Mouse (Mus musculus) CD4-positive helper T cell, adult 2 months (primary cell): ENCODE measurements around the gene Ndufs5.

Experiments used
- DNase-seq: peaks from one replicate; pipeline ENCODE4 v3.0.0-alpha.2; 2012; ENCODE audit warnings: low read depth, missing footprints, low spot score

The Ndufs5 gene

DNA sequence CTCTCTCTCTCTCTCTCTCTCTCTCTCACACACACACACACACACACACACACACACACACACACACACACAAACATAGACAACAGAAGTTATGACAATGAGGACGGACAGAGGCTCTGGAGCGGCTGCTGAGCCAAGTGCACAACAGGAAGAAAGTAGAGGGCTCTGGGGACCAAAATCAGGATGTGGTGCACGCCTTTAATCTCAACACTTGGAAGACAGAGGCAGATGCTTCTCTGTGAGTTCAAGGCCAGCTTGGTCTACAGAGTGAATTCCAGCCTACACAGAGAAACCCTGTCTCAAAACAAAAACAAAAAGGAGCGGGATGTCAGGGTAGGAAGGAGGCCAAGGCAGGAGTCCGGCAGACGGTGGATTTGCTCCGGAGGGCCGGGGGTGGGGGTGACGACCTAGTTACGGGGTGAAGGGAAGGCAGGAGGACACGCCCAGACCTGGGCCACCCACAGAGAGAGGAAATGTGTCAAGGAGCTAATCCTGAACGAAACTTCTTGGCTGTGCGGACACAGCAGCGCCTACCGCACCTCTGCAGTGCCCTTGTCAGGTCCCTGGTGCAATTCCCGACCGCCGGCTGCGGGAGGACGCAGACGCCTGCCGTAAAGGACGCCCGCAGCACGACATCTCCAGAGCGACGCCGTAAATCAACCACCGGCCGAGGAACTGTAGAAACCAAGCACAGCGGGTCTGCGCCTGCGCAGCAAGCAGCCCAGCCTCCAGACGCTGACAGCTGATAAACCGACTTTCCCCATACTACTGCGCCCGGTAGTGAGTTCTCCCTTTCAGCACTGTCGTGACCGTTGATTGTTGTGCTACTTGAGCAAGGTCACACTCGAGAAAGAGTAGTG lies at the start of gene Ndufs5:
Gene Ndufs5 (minus strand): TSS at position 629 of the 860 bp plus-strand sequence.
- peak; percentile 96 for DNase-seq

DNA sequence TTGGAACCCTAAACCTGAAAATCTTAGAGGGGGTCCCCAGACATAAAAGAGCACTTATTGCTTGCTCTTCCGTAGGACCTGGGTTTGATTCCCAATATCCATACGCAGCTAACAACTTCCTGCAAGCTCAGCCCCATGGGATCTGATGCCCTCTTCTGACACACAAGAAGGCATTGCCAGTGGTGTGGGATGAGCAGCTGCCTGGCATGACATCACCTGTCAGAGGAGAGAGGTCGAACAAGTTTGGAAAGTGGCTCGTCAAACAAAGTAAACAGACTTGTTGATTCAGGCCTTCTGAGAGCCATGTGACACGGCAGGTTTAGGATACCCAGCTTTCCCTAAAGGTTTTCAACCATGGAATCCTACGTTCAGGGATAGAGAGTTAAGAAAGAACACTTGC lies 47.1 kb upstream of the Ndufs5 start:
- no peak for DNase-seq

DNA sequence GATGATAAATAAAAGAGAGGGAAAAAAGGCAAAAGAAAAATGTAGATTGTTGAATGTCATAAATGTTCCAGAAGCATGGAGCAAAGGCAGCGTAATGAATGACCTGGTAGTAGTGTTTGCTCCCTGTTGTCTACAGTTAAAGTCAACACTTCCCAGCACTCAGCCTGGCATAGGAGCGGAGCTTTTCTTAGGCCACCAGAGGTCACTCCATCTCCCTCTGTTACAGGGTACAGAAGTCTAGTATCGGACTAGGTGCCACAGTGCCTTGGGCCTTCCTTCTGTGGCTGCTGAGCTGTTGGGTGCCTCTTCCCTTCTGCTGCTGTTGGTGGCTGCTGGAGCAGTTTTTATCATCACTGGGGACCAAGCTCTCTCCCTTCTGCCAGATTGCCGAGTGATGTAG lies 40.3 kb upstream of the Ndufs5 start:
- no peak for DNase-seq

DNA sequence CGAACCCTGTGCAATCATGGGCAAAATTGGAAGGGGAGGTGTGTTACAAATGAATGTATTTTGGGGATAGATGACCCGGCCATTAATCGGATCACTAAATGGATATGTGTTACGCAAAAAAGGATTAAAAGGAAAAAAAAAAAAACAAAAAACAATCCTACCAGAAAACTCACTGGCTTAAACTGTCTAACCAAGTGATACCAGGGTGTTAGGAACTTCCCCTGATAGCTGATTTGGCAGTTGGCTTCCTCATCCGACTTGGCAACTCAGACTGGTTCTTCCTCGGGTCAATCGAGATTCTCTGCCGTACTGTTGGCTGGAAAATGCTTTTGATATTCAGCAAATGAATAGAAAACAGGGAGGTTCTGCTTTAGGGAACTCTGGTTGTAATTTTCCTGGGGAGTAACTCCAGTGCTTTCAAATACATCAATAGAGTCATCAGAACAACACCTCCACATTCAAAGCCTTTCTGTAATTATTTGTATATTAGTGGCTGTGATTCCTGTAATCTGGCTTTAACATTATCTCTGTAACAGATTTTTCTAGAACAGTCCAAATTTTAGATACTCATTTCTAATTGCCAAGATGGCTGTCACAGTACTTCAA lies 32.8 kb upstream of the Ndufs5 start:
- no peak for DNase-seq

DNA sequence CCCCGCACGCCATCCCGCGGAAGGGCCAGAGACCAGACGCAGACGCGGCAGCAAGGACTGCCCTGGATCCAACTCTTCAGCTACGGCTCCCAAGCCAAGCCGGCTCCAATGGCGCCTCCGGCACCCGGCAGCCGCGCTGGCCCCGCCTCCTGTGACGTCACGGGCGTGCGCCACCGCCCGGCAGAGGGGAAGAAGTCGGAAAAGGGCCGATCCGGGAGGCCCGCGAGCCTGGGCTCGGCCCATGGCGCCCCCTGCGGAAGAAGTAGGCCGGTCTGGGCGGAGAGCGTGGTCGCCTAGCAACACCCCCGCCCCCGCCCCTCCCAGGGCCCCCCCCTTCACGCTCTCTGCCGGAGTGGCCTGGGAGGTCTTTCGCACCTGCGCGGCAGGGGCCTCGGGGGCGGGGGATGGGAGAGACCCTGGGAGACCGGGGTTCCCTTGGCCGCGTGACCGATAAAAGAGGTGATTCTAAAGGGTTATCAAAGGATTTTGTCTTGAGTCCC lies 32.2 kb upstream of the Ndufs5 start, which contains the start of gene Akirin1:
Gene Akirin1 (minus strand): TSS at position 194 of the 500 bp plus-strand sequence.
- peak; percentile 97 for DNase-seq

DNA sequence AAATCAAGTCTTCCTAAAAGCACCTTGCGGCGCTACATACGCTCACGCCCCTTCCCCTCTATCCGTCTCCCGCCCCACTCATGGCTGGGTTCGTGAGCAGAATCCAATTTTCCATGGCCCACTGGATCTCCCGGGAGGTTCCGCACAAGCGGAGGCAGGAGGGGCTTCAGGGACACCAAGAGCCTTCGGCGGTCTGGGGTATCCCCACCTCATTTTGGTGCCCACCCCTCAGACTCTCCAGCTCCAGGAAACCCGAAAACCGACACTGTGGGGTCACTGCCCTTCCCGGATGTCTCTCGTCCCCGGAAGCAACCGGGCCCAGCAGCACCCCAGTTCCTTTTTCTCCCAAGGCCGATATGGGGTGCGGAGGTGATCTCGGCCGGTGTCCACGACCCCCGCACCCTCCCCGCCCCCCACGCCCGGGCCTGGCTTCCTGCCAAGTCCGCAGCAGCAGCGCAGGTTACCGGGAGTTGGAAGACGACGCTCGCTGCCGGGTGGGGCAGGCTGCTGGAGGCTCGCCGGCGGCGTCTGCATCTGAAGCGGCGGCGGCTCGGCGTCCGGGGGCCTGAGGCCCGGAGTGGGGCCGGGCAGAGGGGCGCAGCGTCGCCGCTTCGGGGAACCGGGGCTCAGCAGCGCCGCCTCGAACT lies 31.6 kb upstream of the Ndufs5 start:
- no peak for DNase-seq

DNA sequence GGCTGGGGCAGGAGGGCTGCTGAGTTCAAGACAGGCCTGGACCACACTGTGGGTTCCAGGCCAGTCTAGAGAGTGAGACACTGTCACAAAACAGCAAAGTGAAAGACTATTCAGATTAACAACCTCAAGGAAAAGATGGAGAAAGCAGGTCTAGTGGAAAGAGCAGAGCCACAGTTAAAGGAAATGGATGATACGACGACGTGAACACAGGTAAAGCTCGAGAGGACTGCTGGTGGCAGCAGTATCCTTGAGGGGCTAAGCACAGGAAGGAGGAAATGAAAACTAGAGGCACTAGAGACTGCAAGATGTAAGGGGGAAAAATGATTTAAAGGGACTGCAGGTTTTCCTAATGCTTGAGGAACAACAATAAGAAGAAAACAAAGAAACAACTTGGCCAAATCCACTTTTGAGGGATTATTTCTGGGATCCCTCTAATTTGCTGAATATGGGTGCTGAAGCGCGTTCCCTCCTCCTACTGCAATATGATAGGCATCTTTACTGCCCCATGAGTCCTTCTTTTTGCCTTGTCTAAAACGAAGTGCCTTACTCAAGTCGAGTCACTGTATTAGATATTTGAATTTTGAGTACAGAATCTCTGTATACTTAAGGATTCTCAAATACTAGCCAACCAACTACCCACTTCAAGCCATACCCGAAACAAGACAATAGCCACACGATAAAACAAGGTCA lies 30.9 kb upstream of the Ndufs5 start:
- peak; percentile 26 for DNase-seq

DNA sequence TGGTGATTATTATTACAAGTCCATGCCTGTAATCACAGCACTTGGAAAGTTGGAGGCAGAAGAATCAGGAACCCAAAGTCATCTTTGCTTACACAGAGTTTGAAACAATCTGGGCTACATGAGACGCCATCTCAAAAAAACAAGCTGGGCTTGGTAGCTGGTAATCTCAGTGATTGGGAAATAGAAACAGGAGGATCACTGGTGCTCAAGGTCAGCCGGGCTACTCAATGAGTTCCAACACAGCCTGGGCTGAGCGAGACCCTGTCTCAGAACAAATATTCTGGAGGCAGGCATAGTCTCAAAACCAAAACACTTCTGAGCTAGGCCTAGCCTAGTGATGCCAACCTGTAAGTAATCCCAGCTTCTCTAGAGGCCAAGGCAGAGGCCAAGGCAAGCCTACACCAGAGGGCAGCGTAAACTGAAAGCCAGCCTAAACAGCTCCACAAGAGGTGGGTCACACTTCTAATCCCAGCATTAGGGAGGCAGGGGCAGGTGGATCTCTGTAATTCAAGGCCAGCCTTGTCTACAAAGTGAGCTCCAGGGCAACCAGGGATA lies 27.3 kb upstream of the Ndufs5 start:
- DNase-seq: no peak

DNA sequence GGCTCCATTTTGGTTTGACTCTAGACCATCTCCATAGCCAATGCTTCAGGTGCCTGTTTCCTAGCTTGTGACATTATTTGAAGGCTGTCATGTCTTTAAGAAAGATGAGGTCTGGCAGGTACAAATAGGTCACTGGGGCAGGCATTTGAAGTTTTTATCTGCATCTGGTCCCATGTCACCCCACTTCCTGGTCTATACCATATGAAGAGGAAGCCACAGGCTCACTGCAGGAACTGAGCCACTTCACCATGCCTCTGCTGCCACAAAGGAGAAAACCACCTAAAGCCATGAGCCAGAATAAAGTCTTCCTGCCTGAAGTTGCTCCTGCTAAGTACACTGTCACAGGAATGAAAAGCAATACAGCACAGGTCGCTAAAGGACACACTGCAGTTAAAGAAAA lies 24.9 kb upstream of the Ndufs5 start:
- DNase-seq: no peak

DNA sequence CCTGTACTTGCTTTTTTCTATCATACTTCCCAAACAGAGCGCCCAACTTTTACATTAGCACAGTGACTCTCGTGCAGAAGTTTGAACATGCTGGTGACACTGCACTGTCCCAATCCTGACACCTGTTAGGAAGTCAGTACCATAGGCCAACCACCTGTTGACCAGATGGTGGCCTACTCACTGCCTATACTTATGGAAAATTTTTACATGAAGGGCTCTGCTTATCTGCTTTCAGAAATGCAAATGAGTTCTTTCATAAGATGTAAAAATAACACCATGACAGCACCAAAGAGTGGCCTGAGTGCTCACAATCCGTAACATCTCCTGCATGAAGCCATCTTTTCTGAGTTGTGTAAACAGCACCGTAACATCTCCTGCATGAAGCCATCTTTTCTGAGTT lies 20.7 kb upstream of the Ndufs5 start:
- no peak for DNase-seq

DNA sequence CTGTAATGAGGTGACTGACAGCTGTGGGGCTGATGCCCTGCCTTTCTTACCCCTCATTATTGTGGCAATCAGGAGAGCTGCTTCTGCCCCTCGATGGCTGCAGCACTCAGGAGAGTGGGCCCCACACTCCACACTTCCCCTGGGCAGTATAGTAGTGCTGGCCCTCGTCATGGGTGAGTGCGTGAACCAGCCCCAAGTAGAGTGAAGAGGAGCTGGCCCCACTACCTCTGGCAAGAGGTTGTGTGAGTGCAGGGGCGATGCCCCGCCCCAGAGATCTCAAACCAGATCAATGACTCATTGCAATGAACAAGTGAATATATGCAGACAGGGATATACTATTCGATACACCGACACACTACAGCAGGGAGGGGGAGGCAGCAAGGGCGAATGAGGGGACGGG lies 15.5 kb upstream of the Ndufs5 start:
- no peak for DNase-seq

DNA sequence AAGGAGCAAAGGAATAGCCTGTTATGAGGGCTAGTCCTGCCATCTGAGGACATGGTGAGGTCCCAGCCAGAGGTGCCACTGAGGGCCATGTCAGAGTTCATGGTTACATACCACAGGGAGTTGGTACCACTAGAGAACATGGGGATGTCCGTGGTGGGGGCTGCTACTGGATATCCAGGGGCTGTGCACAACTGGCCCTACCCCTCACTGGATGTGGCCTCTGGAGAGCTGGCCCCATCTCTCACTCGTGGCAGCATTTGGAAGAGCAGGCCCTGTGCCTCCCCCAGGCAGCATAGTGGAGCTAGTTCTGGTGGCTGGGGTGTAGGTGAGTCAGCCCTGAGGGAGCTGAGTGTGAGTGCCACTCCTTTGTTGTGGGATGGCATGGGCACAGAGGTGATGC lies 14.9 kb upstream of the Ndufs5 start:
- DNase-seq: no peak

DNA sequence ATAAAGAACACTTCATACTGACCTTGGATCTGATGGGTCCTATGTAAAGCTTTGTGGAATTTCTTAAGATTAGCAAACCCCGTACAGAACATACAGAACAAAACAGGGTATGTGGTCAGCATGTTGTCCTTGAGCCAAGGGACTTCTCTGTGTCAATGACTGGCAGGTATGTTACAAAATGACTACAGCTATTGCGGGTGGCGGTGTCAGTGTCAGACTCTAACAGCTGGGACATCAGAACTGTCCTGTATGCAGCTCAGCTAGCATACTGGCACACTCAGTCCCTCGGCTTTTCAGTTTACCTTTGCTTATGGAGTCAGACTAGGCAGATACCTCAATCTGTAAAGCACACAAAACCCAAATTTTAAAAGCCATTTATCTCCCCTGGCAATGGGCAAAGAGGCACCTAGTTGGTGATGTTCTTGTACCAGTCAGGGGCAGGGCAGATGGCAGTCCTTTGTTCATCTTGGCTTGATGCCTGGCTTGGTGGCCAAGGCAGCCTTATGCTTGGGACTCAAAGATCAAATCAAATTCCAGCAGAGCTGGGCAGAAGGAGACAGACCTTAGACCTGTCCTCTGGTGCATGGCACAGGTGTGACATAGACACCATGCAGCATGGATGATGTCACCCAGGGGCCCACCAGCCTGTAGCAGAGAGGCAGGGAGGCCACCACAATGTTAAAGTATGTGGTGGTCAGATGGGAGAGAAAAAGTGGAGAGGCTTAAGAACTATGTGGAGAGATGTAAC lies 14.3 kb upstream of the Ndufs5 start:
- DNase-seq: no peak

DNA sequence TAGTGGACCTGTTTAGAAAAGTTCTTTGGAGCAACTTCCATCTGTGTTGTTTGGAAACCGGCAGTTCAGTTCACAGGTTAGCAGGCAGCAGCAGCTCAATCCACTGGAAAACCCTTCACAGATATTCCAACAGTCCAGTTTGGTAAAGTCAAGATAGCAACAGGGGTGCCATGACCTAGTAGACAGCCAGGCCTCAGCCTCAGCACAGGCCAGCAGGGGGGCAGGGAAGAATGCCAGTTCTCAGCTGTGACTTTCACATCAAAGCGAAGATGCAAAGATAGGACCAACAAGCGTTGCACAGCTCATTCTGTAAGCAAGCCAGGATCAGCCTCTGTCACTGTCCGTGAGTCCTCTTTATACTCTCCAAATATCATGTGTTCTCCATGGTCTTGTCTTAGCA lies 3.8 kb upstream of the Ndufs5 start:
- no peak for DNase-seq

DNA sequence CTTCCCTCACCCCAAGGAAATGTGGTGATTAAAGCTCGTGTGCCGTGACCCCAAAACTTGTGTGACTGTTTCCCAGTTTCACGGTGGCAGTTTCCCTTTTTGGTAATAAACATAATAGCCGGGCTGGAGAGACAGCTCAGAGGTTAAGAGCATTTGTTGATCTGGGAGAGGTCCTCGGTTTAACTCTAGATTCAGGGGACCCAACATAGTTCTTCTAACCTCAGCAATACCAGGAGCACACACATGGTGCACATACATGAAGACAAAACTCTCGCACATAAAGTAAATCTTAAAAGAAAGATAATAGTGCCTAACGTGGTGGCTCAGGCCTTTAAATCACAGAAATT lies 405 bp upstream of the Ndufs5 start:
- DNase-seq: no peak

DNA sequence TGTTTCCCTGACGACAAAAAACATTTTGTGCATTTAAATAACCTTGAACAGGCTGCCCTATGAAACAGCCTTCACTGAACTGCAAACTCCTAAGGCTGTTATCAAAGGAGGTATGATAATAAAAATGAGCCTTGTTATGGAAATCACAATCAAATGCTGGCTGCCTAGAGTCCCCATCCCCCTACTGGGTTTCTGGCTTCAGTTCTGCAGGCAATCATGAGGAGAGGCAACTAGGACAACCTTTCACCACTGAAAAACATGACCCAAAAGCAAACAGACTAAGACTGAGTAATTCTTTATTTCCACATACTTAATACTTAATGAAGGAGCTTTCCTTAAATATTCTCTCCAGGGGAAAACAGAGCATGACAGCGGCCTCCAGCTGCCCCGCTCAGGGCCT lies 5.6 kb downstream of the Ndufs5 start:
- DNase-seq: no peak

DNA sequence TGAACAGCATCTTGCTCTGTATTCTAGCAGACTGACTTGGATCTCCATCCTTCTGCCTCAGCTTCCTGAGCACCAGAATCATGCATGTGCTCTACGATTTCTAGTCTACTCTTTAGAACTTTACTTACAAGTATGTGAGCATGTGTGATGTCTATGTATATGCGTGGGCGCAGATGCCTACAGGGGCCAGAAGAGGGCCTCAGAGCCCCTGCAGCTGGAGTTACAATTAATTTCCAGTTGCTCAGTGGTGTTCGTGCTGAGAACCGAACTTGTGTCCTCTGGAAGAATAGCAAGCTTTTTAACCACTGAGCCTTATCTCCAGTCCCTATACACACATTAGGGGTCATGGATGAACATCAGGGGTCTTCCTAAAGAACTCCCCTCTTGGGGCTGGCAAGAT lies 10.7 kb downstream of the Ndufs5 start:
- no peak for DNase-seq

DNA sequence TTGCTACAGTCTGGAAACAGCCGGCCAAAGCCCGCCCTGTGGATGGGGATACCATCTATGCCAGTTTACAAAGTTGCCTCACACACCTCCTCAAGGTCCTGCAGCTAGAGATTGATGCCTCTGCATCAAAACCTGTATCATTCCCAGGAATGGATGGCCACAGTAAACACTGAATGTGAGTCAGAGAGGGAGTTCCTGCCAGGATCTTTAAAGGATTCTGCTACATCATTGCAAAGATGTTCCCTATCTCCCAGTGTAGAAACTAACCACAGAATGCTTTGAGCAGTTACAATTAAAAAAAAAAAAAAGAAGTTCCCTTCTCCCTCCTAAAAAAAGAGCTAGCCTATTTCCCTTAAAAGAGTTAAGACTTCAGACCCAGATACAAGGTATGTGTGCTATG lies 12.7 kb downstream of the Ndufs5 start:
- DNase-seq: no peak

DNA sequence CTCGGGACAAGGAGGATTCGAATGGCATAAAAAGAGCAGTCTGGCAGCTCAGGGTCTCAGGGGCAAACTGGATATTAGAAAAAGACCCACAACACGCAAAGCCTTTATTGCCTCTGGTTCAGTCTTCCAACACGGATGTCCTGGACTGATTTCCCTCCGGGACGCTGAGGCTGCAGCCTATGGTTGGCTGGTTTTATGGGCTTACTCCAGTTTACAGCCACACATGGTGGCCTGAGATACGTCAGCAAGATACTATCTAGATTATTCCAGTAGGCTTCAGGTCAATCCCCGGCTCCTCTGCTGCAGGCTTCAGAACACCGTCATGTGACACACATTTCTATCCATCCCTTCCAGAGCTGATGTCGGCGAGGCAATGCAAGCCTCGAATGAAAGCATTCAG lies 24.6 kb downstream of the Ndufs5 start:
- no peak for DNase-seq

DNA sequence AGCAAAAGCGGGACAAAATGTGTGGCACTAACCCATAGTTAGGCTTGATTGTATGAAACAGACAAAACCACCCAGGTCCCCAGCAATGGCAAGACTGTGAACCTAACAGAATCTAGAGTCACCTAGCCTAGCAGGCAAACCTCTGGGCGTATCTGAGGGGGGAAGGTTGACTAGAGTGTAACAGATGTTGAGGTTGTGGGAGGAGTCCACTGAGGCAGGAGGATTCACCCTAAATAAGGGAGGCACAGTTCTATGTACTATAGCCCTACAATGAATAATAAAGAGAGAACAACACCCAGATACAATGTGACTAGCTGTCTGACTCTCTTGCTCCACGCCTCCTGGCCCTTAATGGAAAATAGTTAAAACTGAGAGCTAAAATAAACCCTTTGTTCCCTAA lies 25.9 kb downstream of the Ndufs5 start:
- no peak for DNase-seq

DNA sequence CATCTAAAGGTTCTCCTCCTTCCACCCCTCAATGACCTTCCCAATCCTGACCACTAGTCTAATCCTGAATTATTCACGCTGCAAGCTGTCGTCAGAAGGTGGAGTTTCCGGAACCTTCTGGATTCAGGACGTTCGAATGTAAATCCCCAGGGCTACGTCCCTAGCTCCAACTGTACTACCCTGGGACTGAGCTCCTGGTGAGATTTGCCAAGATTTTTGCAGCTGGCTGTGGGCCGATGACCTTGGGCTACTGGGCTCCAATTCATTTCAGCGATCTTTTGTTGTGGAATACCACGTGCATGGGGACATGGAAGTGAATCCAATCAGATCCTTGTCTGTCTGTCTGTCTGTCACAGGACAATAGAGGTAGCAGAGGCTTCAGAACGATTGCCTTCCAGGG lies 27.7 kb downstream of the Ndufs5 start:
- no peak for DNase-seq
